21 mouse cellular contexts compared by ENCODE assay signal in genomic region chr16:23317411-23318047, GRCm38 (mm10).
DNase-seq lines count a peak whose midpoint lies in the region; ATAC-seq and TF ChIP-seq lines count a peak whose summit lies in the region.
"Had no signal": no experiment of that assay in that cellular context is flagged by ENCODE, and none has a peak within 500 bp of the region (broad histone marks: within the 10 kb centered on the region; RNA-seq: fewer than 3 reads in every experiment).

No protein-coding gene starts in this region.

- H3K9me3 ChIP-seq in lung, embryonic 14.5 days (ENCODE audit: low read depth, low read length), result no peaks in the 10 kb centered on the region
- no peaks in the 10 kb centered on the region for H3K9me3 ChIP-seq in intestine, embryonic 14.5 days (ENCODE audit: control insufficient read depth, low read length)
- H3K9me3 ChIP-seq in intestine, postnatal 0 days (ENCODE audit: control insufficient read depth), result no peaks in the 10 kb centered on the region
- H3K9me3 ChIP-seq in stomach, embryonic 14.5 days (ENCODE audit: control insufficient read depth, low read depth, low read length), result no peaks in the 10 kb centered on the region
- H3K9me3 ChIP-seq in forebrain, postnatal 0 days (ENCODE audit: low read length), result no peaks in the 10 kb centered on the region
- H3K9me3 ChIP-seq: G1E; heart, embryonic 15.5 days; limb, embryonic 12.5 days; midbrain, embryonic 15.5 days had no signal

- TF ChIP-seq CTCF in lung, embryonic 14.5 days (IDR thresholded peaks at IDR 0.05; ENCODE audit: low read depth), result no peak
- TF ChIP-seq CTCF in intestine, postnatal 0 days (IDR thresholded peaks at IDR 0.05; ENCODE audit: low read depth), result no peak
- no peak for TF ChIP-seq CTCF in forebrain, postnatal 0 days (IDR thresholded peaks at IDR 0.05; ENCODE audit: low read depth)

- 11% methylated on average over 7 of the region's 7 CpGs for WGBS in lung, embryonic 14.5 days
- 16% methylated on average over 7 of the region's 7 CpGs for WGBS in intestine, embryonic 14.5 days
- WGBS in intestine, postnatal 0 days, result 19% methylated on average over 7 of the region's 7 CpGs
- 15% methylated on average over 7 of the region's 7 CpGs for WGBS in stomach, embryonic 14.5 days
- 86% methylated on average over 7 of the region's 7 CpGs for WGBS in forebrain, postnatal 0 days

- peak overlapping the region; percentile 68 for H3K27ac ChIP-seq in lung, embryonic 14.5 days (ENCODE audit: low read depth)
- H3K27ac ChIP-seq in intestine, embryonic 14.5 days (ENCODE audit: low read depth), result peak overlapping the region; percentile 68
- 0 out of 2 replicates have a peak overlapping the region, but pooled peaks have one; percentile 29 for H3K27ac ChIP-seq in intestine, postnatal 0 days (ENCODE audit: low read depth, low read length)
- peak overlapping the region; percentile 84 for H3K27ac ChIP-seq in stomach, embryonic 14.5 days (ENCODE audit: low read length)
- H3K27ac ChIP-seq in forebrain, postnatal 0 days (ENCODE audit: low read depth, low read length), result no peak overlapping the region
- H3K27ac ChIP-seq: gastrocnemius, adult 2 months; heart, embryonic 15.5 days; hindbrain, postnatal 0 days; limb, embryonic 12.5 days; midbrain, embryonic 15.5 days had no signal

- peak; percentile 22; the same call in 1 of the 2 replicates for ATAC-seq in lung, embryonic 14.5 days (ENCODE audit: insufficient read depth)
- ATAC-seq in intestine, embryonic 14.5 days (replicated peaks; ENCODE audit: low FRiP score, low TSS enrichment, low read depth), result peak; percentile 68
- ATAC-seq in intestine, postnatal 0 days, result 0 out of 2 replicates have a peak, but pooled peaks have one; percentile 13
- ATAC-seq in stomach, embryonic 14.5 days (ENCODE audit: insufficient number of reproducible peaks, insufficient read depth, low FRiP score, low read depth), result peak; percentile 76; the same call in 1 of the 2 replicates
- no peak for ATAC-seq in forebrain, postnatal 0 days
- ATAC-seq: CD4-positive, CD25-positive, alpha-beta regulatory T cell, adult 4 months; forebrain, embryonic 16.5 days; hindbrain, postnatal 0 days; midbrain, embryonic 15.5 days had no signal

- H3K9ac ChIP-seq in lung, embryonic 14.5 days, result no peak overlapping the region
- H3K9ac ChIP-seq in intestine, embryonic 14.5 days (ENCODE audit: low read length), result no peak overlapping the region
- no peak overlapping the region for H3K9ac ChIP-seq in intestine, postnatal 0 days (ENCODE audit: low read depth, low read length)
- H3K9ac ChIP-seq in stomach, embryonic 14.5 days (replicated peaks; ENCODE audit: low read depth, low read length), result no peak overlapping the region
- no peak overlapping the region for H3K9ac ChIP-seq in forebrain, postnatal 0 days
- H3K9ac ChIP-seq: heart, embryonic 15.5 days; limb, embryonic 12.5 days; midbrain, embryonic 15.5 days had no signal

- no peak overlapping the region for H3K4me3 ChIP-seq in lung, embryonic 14.5 days (ENCODE audit: low read depth, low read length)
- no peak overlapping the region for H3K4me3 ChIP-seq in intestine, embryonic 14.5 days (ENCODE audit: low read depth, low read length)
- no peak overlapping the region for H3K4me3 ChIP-seq in intestine, postnatal 0 days (ENCODE audit: low read depth, low read length)
- H3K4me3 ChIP-seq in stomach, embryonic 14.5 days (ENCODE audit: low read depth, low read length), result no peak overlapping the region
- no peak overlapping the region for H3K4me3 ChIP-seq in forebrain, postnatal 0 days (ENCODE audit: low read depth, low read length)
- H3K4me3 ChIP-seq: gastrocnemius, adult 2 months; heart, embryonic 15.5 days; limb, embryonic 12.5 days; midbrain, embryonic 15.5 days had no signal

- DNase-seq in lung, embryonic 14.5 days, result peak; percentile 66
- DNase-seq in lung, postnatal 10 days, result no peak
- peak; percentile 68 for DNase-seq in intestine, embryonic 14.5 days (ENCODE audit: low spot score)
- DNase-seq in forebrain, postnatal 0 days, result no peak
- DNase-seq in c-Kit-positive CD71-positive TER-119-positive erythroid progenitor cells, embryonic 14.5 days (ENCODE audit: low spot score), result no peak
- DNase-seq: cerebellum, postnatal 25 days; gastrocnemius, adult 2 months; heart, adult 11 months; kidney, postnatal 36 days; layer of hippocampus, adult 9-11 months; retina, postnatal 1 day; thymus, postnatal 25 days had no signal

- no peaks in the 10 kb centered on the region for H3K27me3 ChIP-seq in lung, embryonic 14.5 days (ENCODE audit: insufficient read depth, low read length)
- no peaks in the 10 kb centered on the region for H3K27me3 ChIP-seq in intestine, embryonic 14.5 days (replicated peaks; ENCODE audit: control insufficient read depth, insufficient read depth, low read length)
- no peaks in the 10 kb centered on the region for H3K27me3 ChIP-seq in intestine, postnatal 0 days (replicated peaks; ENCODE audit: control insufficient read depth, insufficient read depth, low read length)
- no peaks in the 10 kb centered on the region for H3K27me3 ChIP-seq in stomach, embryonic 14.5 days (ENCODE audit: control insufficient read depth, insufficient read depth, low read length)
- no peaks in the 10 kb centered on the region for H3K27me3 ChIP-seq in forebrain, postnatal 0 days (ENCODE audit: insufficient read depth, low read length)
- H3K27me3 ChIP-seq: heart, embryonic 15.5 days; limb, embryonic 12.5 days; midbrain, embryonic 15.5 days had no signal

- no peak overlapping the region for H3K4me2 ChIP-seq in lung, embryonic 14.5 days
- peak overlapping the region; percentile 3; the same call in 1 of the 2 replicates for H3K4me2 ChIP-seq in intestine, embryonic 14.5 days (ENCODE audit: low read length)
- H3K4me2 ChIP-seq in intestine, postnatal 0 days (replicated peaks; ENCODE audit: low read depth), result peak overlapping the region; percentile 1; the same call in 1 of the 2 replicates
- H3K4me2 ChIP-seq in stomach, embryonic 14.5 days (replicated peaks; ENCODE audit: low read depth, low read length), result no peak overlapping the region
- no peak overlapping the region for H3K4me2 ChIP-seq in forebrain, postnatal 0 days (ENCODE audit: low read depth)
- H3K4me2 ChIP-seq: heart, embryonic 15.5 days; limb, embryonic 12.5 days; midbrain, embryonic 15.5 days had no signal

- peaks cover 23% of the 10 kb centered on the region for H3K36me3 ChIP-seq in lung, embryonic 14.5 days (ENCODE audit: insufficient read depth)
- H3K36me3 ChIP-seq in intestine, embryonic 14.5 days (ENCODE audit: control insufficient read depth, insufficient read depth, low read length), result no peaks in the 10 kb centered on the region
- no peaks in the 10 kb centered on the region; the same call in 1 of the 2 replicates for H3K36me3 ChIP-seq in intestine, postnatal 0 days (ENCODE audit: control insufficient read depth, insufficient read depth)
- peaks cover 7% of the 10 kb centered on the region; the same call in 1 of the 2 replicates for H3K36me3 ChIP-seq in stomach, embryonic 14.5 days (ENCODE audit: control insufficient read depth, insufficient read depth, low read length)
- peaks cover 19% of the 10 kb centered on the region for H3K36me3 ChIP-seq in forebrain, postnatal 0 days (ENCODE audit: insufficient read depth)
- H3K36me3 ChIP-seq: G1E had no signal

- peaks cover 3% of the 10 kb centered on the region for H3K4me1 ChIP-seq in lung, embryonic 14.5 days (ENCODE audit: insufficient read depth)
- peaks cover 20% of the 10 kb centered on the region for H3K4me1 ChIP-seq in intestine, embryonic 14.5 days (replicated peaks; ENCODE audit: control insufficient read depth, insufficient read depth, low read length)
- H3K4me1 ChIP-seq in intestine, postnatal 0 days (replicated peaks; ENCODE audit: control insufficient read depth, insufficient read depth, low read length), result 0 out of 2 replicates have a peak, but pooled peaks cover 4% of the 10 kb centered on the region
- peaks cover 20% of the 10 kb centered on the region for H3K4me1 ChIP-seq in stomach, embryonic 14.5 days (ENCODE audit: control insufficient read depth, insufficient read depth, low read length)
- H3K4me1 ChIP-seq in forebrain, postnatal 0 days (ENCODE audit: insufficient read depth), result no peaks in the 10 kb centered on the region
- H3K4me1 ChIP-seq: limb, embryonic 12.5 days; midbrain, embryonic 15.5 days had no signal

Comparison
In these comparisons a context has a peak if more than half of its experiments do, and no peak if none do; other contexts are left out.
1. DNase-seq: peak in lung, embryonic 14.5 days (single experiment) and intestine, embryonic 14.5 days (single experiment); none in lung, postnatal 10 days (single experiment), forebrain, postnatal 0 days (single experiment) and c-Kit-positive CD71-positive TER-119-positive erythroid progenitor cells, embryonic 14.5 days (single experiment).
2. H3K4me2 ChIP-seq: peak in intestine, embryonic 14.5 days (single experiment) and intestine, postnatal 0 days (single experiment); none in lung, embryonic 14.5 days (single experiment), stomach, embryonic 14.5 days (single experiment) and forebrain, postnatal 0 days (single experiment).